ENCODE assay signal across 9 mouse cellular contexts in the genomic region with DNA sequence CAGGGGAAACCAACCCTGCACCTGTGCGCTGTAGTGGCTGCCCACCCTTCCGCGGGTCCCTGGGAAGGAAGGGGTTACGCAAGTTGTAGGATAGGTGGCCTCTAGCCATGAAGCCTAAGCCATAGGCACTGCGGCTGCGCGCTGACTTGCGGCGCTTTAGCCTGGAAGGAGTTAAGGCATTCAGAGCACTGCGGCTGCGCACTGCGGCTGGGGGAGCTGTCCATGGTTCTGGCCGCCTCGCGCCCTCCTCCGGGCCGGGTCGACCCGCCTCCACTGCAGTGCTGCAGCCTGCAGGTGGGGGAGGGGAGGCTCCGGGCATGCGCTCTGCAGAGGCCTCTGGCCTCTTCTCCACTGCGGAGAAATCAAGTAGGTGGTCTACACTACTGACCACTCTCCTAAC. TPM values are rescaled to one million over a fixed set of nuclear protein-coding genes. Genes with fewer than 3 reads are reported as not detected.
A peak's percentile ranks its signal among the peaks of the same experiment; 100 is the strongest.
DNase-seq lines count a peak whose midpoint lies in the region; ATAC-seq lines count a peak whose summit lies in the region.
"Had no signal": no experiment of that assay in that cellular context is flagged by ENCODE, and none has a peak within 500 bp of the region (broad histone marks: within the 10 kb centered on the region; RNA-seq: fewer than 3 reads in every experiment).

No protein-coding gene starts in this region.

- H3K27me3 ChIP-seq in embryonic facial prominence, embryonic 12.5 days: peaks cover 47% of the 10 kb centered on the region
- H3K27me3 ChIP-seq in limb, embryonic 12.5 days: peaks cover 60% of the 10 kb centered on the region
- peaks cover 13% of the 10 kb centered on the region for H3K27me3 ChIP-seq in midbrain, embryonic 15.5 days (replicated peaks)

- under 1% methylated on average over 22 of the region's 22 CpGs for WGBS in embryonic facial prominence, embryonic 12.5 days
- 0% methylated on average over 21 of the region's 22 CpGs for WGBS in limb, embryonic 12.5 days
- under 1% methylated on average over 22 of the region's 22 CpGs for WGBS in midbrain, embryonic 15.5 days

- peak; percentile 74 to 87 for DNase-seq in adrenal gland, postnatal 4 days (ENCODE audit: low spot score in 2 of 2)
- DNase-seq in heart, adult 8-10 months (ENCODE audit: low spot score): peak; percentile 45
- peak; percentile 89 for DNase-seq in kidney, adult 9 months
- DNase-seq in spleen, postnatal 10 days (ENCODE audit: low spot score in 2 of 2): peak; percentile 58 to 80

- H3K9ac ChIP-seq in embryonic facial prominence, embryonic 12.5 days: no peak overlapping the region
- H3K9ac ChIP-seq in limb, embryonic 12.5 days (replicated peaks): no peak overlapping the region
- H3K9ac ChIP-seq in midbrain, embryonic 15.5 days: peak overlapping the region; percentile 37

- peaks cover 20% of the 10 kb centered on the region for H3K4me1 ChIP-seq in embryonic facial prominence, embryonic 12.5 days
- H3K4me1 ChIP-seq in limb, embryonic 12.5 days (replicated peaks): peaks cover 34% of the 10 kb centered on the region
- H3K4me1 ChIP-seq in midbrain, embryonic 15.5 days: peaks cover 55% of the 10 kb centered on the region

- no peak overlapping the region for H3K27ac ChIP-seq in embryonic facial prominence, embryonic 12.5 days
- no peak overlapping the region for H3K27ac ChIP-seq in limb, embryonic 12.5 days
- peak overlapping the region; percentile 82 for H3K27ac ChIP-seq in midbrain, embryonic 15.5 days

- peak; percentile 24; the same call in 1 of the 2 replicates for ATAC-seq in embryonic facial prominence, embryonic 12.5 days (ENCODE audit: insufficient number of reproducible peaks, insufficient read depth, low FRiP score, low TSS enrichment)
- ATAC-seq in limb, embryonic 12.5 days (ENCODE audit: insufficient number of reproducible peaks, insufficient read depth, low FRiP score, low TSS enrichment, low read depth): 0 out of 2 replicates have a peak, but pooled peaks have one; percentile 13
- ATAC-seq in midbrain, embryonic 15.5 days (replicated peaks): peak; percentile 64
- no peak for ATAC-seq in erythroblast, adult 5-6 weeks (replicated peaks; ENCODE audit: low FRiP score, poor library complexity, severe bottlenecking)

- H3K4me2 ChIP-seq in embryonic facial prominence, embryonic 12.5 days (replicated peaks): peak overlapping the region; percentile 40
- H3K4me2 ChIP-seq in limb, embryonic 12.5 days: peak overlapping the region; percentile 27; the same call in 1 of the 2 replicates
- peak overlapping the region; percentile 97 for H3K4me2 ChIP-seq in midbrain, embryonic 15.5 days

- peak overlapping the region; percentile 17; the same call in 1 of the 2 replicates for H3K4me3 ChIP-seq in embryonic facial prominence, embryonic 12.5 days
- peak overlapping the region; percentile 6; the same call in 1 of the 2 replicates for H3K4me3 ChIP-seq in limb, embryonic 12.5 days (replicated peaks)
- peak overlapping the region; percentile 75 for H3K4me3 ChIP-seq in midbrain, embryonic 15.5 days

- H3K36me3 ChIP-seq in embryonic facial prominence, embryonic 12.5 days: no peaks in the 10 kb centered on the region
- no peaks in the 10 kb centered on the region for H3K36me3 ChIP-seq in limb, embryonic 12.5 days
- H3K36me3 ChIP-seq in midbrain, embryonic 15.5 days (replicated peaks): peaks cover 5% of the 10 kb centered on the region; the same call in 1 of the 2 replicates

- H3K9me3 ChIP-seq in embryonic facial prominence, embryonic 12.5 days: no peaks in the 10 kb centered on the region
- H3K9me3 ChIP-seq in limb, embryonic 12.5 days: no peaks in the 10 kb centered on the region
- no peaks in the 10 kb centered on the region for H3K9me3 ChIP-seq in midbrain, embryonic 15.5 days

RNA-seq across cellular contexts. Expression of a gene that starts 3.3 kb away (rescaled TPM):
- 1 to 10 TPM; 7.6 to 9.9 TPM for total RNA-seq in adrenal gland, postnatal 4 days (2021)
- polyA plus RNA-seq in embryonic facial prominence, embryonic 12.5 days (2016; fragmentation: Nextera tagmentation; extraction: Ambion mirVana): 0.70 and 0.79 TPM in 2 replicates
- total RNA-seq in heart, adult 8-10 months (2022): 1 to 10 TPM; 2.7 to 4.0 (median 2.7) TPM
- polyA plus RNA-seq in limb, embryonic 12.5 days (2016; fragmentation: Nextera tagmentation; extraction: Ambion mirVana): 0.37 and 0.49 TPM in 2 replicates
- 5.8 and 8.0 TPM in 2 replicates for polyA plus RNA-seq in midbrain, embryonic 15.5 days (2015; fragmentation: Nextera tagmentation; extraction: Ambion mirVana)
- total RNA-seq in erythroblast, adult 5-6 weeks (2015; ENCODE audit: low replicate concordance): not detected in 2 replicates
- 0.42 TPM in 1 of 2 replicates, not detected in the other for total RNA-seq in erythroblast, adult 5-6 weeks (2017; ENCODE audit: low replicate concordance)
- total RNA-seq: hematopoietic stem cell, adult 5-6 weeks had no signal

RNA-seq across cellular contexts. Expression of a gene that starts 21.6 kb away (rescaled TPM):
- 10 to 100 TPM in 1 of 2 experiments, 1 to 10 TPM in 1; 2.5 to 18.3 TPM for total RNA-seq in adrenal gland, postnatal 4 days (2021)
- 1.1 and 1.3 TPM in 2 replicates for polyA plus RNA-seq in embryonic facial prominence, embryonic 12.5 days (2016; fragmentation: Nextera tagmentation; extraction: Ambion mirVana)
- 1 to 10 TPM in 1 of 4 experiments, under 1 TPM in 3; 0.28 to 1.9 (median 0.37) TPM for total RNA-seq in heart, adult 8-10 months (2022)
- polyA plus RNA-seq in limb, embryonic 12.5 days (2016; fragmentation: Nextera tagmentation; extraction: Ambion mirVana): 0.83 and 1.4 TPM in 2 replicates
- 1.1 and 1.4 TPM in 2 replicates for polyA plus RNA-seq in midbrain, embryonic 15.5 days (2015; fragmentation: Nextera tagmentation; extraction: Ambion mirVana)
- total RNA-seq in erythroblast, adult 5-6 weeks (2015; ENCODE audit: low replicate concordance): 66.9 TPM in 2 replicates
- total RNA-seq in erythroblast, adult 5-6 weeks (2017; ENCODE audit: low replicate concordance): 18.0 and 26.1 TPM in 2 replicates

RNA-seq across cellular contexts. Expression of a gene that starts 40.0 kb away (rescaled TPM):
- total RNA-seq in adrenal gland, postnatal 4 days (2021): 100 to 1,000 TPM; 128 to 129 TPM
- polyA plus RNA-seq in embryonic facial prominence, embryonic 12.5 days (2016; fragmentation: Nextera tagmentation; extraction: Ambion mirVana): 68.1 and 68.6 TPM in 2 replicates
- total RNA-seq in heart, adult 8-10 months (2022): 10 to 100 TPM; 42.6 to 56.6 (median 45.5) TPM
- polyA plus RNA-seq in limb, embryonic 12.5 days (2016; fragmentation: Nextera tagmentation; extraction: Ambion mirVana): 70.7 and 72.0 TPM in 2 replicates
- 61.1 and 66.6 TPM in 2 replicates for polyA plus RNA-seq in midbrain, embryonic 15.5 days (2015; fragmentation: Nextera tagmentation; extraction: Ambion mirVana)
- 34.4 and 41.8 TPM in 2 replicates for total RNA-seq in erythroblast, adult 5-6 weeks (2015; ENCODE audit: low replicate concordance)
- 32.0 and 41.0 TPM in 2 replicates for total RNA-seq in erythroblast, adult 5-6 weeks (2017; ENCODE audit: low replicate concordance)

RNA-seq across cellular contexts. Expression of a gene that starts 45.1 kb away (rescaled TPM):
- total RNA-seq in adrenal gland, postnatal 4 days (2021): 10 to 100 TPM; 41.4 to 49.3 TPM
- polyA plus RNA-seq in embryonic facial prominence, embryonic 12.5 days (2016; fragmentation: Nextera tagmentation; extraction: Ambion mirVana): 125 and 130 TPM in 2 replicates
- 10 to 100 TPM; 13.4 to 15.9 (median 14.9) TPM for total RNA-seq in heart, adult 8-10 months (2022)
- polyA plus RNA-seq in limb, embryonic 12.5 days (2016; fragmentation: Nextera tagmentation; extraction: Ambion mirVana): 132 and 140 TPM in 2 replicates
- 23.8 and 25.3 TPM in 2 replicates for polyA plus RNA-seq in midbrain, embryonic 15.5 days (2015; fragmentation: Nextera tagmentation; extraction: Ambion mirVana)
- total RNA-seq in erythroblast, adult 5-6 weeks (2015; ENCODE audit: low replicate concordance): 21.3 and 26.5 TPM in 2 replicates
- 16.2 and 29.3 TPM in 2 replicates for total RNA-seq in erythroblast, adult 5-6 weeks (2017; ENCODE audit: low replicate concordance)

Comparison
In these comparisons a context has a peak if more than half of its experiments do, and no peak if none do; other contexts are left out.
1. H3K4me2 ChIP-seq: peak in every context shown above with its lines; median percentile 97 in midbrain, embryonic 15.5 days; 40 in embryonic facial prominence, embryonic 12.5 days; 27 in limb, embryonic 12.5 days.
2. H3K4me3 ChIP-seq: peak in every context shown above with its lines; median percentile 75 in midbrain, embryonic 15.5 days; 17 in embryonic facial prominence, embryonic 12.5 days; 6 in limb, embryonic 12.5 days.